Mouse (Mus musculus) thymus, adult 2 months (tissue): Measurements from ENCODE around the gene Cmtm1.

Experiments
- CTCF ChIP-seq: fragments of 200-500 bp; IDR thresholded peaks from 2 replicates; pipeline ENCODE4 v1.5.1; 2012; ENCODE audit warnings: mild to moderate bottlenecking, control low read depth, low read length, moderate library complexity, borderline replicate concordance; ENCODE audit not compliant: control insufficient read depth, poor library complexity, insufficient read depth; ENCODE audit errors: extremely low read depth
- POLR2A ChIP-seq: fragments of 200-500 bp; IDR thresholded peaks from 2 replicates; pipeline ENCODE4 v1.6.1; 2012; ENCODE audit warnings: mild to moderate bottlenecking, low read length, control low read depth, moderate library complexity; ENCODE audit not compliant: control insufficient read depth, poor library complexity, insufficient read depth; ENCODE audit errors: extremely low read depth

DNA sequence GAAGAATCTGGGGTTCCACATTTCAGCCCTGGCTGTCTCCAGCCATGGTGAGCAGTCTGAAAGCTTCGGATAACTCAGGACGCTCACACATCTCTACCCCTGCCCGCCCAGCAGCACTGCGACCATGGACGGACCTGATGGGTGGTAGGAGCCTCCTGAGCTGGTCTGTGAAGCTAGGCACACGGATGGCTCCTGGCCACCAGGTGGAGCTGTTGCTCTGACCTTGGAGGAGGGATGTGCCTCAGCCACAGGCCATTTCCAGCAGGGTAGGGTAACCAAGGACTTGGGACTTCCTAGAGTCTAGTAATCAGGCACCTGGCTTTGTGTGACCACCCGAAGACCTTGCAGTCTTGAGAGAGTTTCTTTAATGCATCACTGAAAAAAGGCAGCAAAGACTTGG, 34.0 kb upstream of the Cmtm1 start:
- TF ChIP-seq POLR2A (no peak), CTCF (peak; percentile 87)
